Mouse (Mus musculus) midbrain, postnatal 0 days (tissue): ENCODE data around the gene Gm44511. TPM values are rescaled to one million over a fixed set of nuclear protein-coding genes. Genes with fewer than 3 reads are reported as not detected.

Source experiments
- ATAC-seq: fragments of 200-750 bp; cut with Nextera tagmentation; 2 replicates; pipeline ENCODE4 v1.8.0; 2017; ENCODE audit warnings: moderate number of reproducible peaks, mild to moderate bottlenecking, moderate TSS enrichment, moderate library complexity; ENCODE audit not compliant: low FRiP score
- DNase-seq: peaks from one replicate; pipeline ENCODE4 v3.0.0-alpha.2; 2015; ENCODE audit warnings: low spot score
- H3K27ac ChIP-seq: fragments of 300-500 bp; sonication (generic); 2 replicates; pipeline ENCODE4 v1.5.1; 2014; ENCODE audit warnings: low read depth, mild to moderate bottlenecking, low read length, mixed read lengths
- H3K27me3 ChIP-seq: fragments of 300-500 bp; sonication (generic); 2 replicates; pipeline ENCODE4 v1.6.1; 2014; ENCODE audit warnings: low read length, control low read depth, mixed read lengths; ENCODE audit not compliant: insufficient read depth
- H3K36me3 ChIP-seq: fragments of 300-500 bp; sonication (generic); 2 replicates; pipeline ENCODE4 v1.6.1; 2014; ENCODE audit warnings: low read length, control low read depth, mixed read lengths; ENCODE audit not compliant: insufficient read depth
- H3K4me1 ChIP-seq: fragments of 300-500 bp; sonication (generic); 2 replicates; pipeline ENCODE4 v1.6.1; 2014; ENCODE audit warnings: mild to moderate bottlenecking, control low read depth, antibody characterized with exemption, low read length, mixed read lengths; ENCODE audit not compliant: insufficient read depth
- H3K4me2 ChIP-seq: fragments of 300-500 bp; sonication (generic); 2 replicates; pipeline ENCODE4 v1.6.1; 2014; ENCODE audit warnings: low read depth, mild to moderate bottlenecking, low read length, mixed read lengths; ENCODE audit not compliant: poor library complexity, severe bottlenecking
- H3K4me3 ChIP-seq: fragments of 300-500 bp; sonication (generic); 2 replicates; pipeline ENCODE4 v1.5.1; 2014; ENCODE audit warnings: low read depth, mild to moderate bottlenecking, low read length, moderate library complexity
- H3K9ac ChIP-seq: fragments of 300-500 bp; sonication (generic); replicated peaks from 2 replicates; pipeline ENCODE4 v1.6.1; 2014; ENCODE audit warnings: mild to moderate bottlenecking, low read length, moderate library complexity, mixed read lengths; ENCODE audit not compliant: poor library complexity, severe bottlenecking
- H3K9me3 ChIP-seq: fragments of 300-500 bp; sonication (generic); 2 replicates; pipeline ENCODE4 v1.6.1; 2016; ENCODE audit warnings: low read length, control low read depth
- CTCF ChIP-seq: IDR thresholded peaks from 2 replicates; pipeline ENCODE4 v1.5.1; 2016; ENCODE audit warnings: antibody characterized with exemption, mild to moderate bottlenecking
- WGBS: fragments of 180-500 bp; shearing (Covaris S2); extraction: QIAGEN DNeasy Blood & Tissue Kit; methylation state at CpG from one replicate; pipeline ENCODE4 v1.1.7; 2014; 5-methylcytosine and 5-hydroxymethylcytosine counted together
- polyA plus RNA-seq: library from polyadenylated mRNA; unstranded; fragments of >200 nt; fragmentation: Nextera tagmentation; extraction: Ambion mirVana; gene quantifications from 2 replicates; pipeline ENCODE4 v1.2.1, GENCODE M21; 2015
- total RNA-seq: library from RNA; depleted of rRNA; stranded (reverse); fragments of >200 nt; gene quantifications from 2 replicates; pipeline ENCODE4 v1.2.3, GENCODE M21; 2014

Gene Gm44511
- total and polyA plus RNA-seq, 2 experiments from 2014 or later = not detected

DNA sequence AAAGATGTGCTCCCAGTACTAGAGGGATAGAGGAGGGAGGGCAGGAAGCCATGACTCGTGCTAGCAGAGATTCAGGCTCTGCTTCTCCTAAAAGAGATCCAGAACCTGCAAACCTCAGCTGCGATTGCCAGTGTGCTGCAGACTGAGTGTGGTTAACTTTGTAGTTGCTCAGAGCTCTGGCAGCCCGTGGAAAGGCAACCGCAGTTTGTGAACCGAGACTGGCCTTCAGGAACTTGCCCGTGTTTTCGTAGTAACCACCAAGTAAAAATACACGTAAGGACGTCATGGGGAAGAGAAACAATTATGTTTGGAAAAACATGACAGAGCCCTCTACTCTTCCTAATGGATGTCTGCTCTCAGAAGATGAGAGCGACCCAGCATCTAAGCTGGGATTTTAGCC is 6.9 kb upstream of the Gm44511 start:
- ATAC-seq = no peak
- TF ChIP-seq CTCF = no peak
- Histone ChIP-seq H3K9ac (no peak overlapping the region), H3K27ac (no peak overlapping the region), H3K4me2 (no peak overlapping the region), H3K9me3 (no peaks in the 10 kb centered on the region), H3K4me1 (no peaks in the 10 kb centered on the region), H3K4me3 (no peak overlapping the region), H3K27me3 (no peaks in the 10 kb centered on the region), H3K36me3 (no peaks in the 10 kb centered on the region)
- 83% methylated on average over 10 of the region's 10 CpGs for WGBS
- no peak for DNase-seq

DNA sequence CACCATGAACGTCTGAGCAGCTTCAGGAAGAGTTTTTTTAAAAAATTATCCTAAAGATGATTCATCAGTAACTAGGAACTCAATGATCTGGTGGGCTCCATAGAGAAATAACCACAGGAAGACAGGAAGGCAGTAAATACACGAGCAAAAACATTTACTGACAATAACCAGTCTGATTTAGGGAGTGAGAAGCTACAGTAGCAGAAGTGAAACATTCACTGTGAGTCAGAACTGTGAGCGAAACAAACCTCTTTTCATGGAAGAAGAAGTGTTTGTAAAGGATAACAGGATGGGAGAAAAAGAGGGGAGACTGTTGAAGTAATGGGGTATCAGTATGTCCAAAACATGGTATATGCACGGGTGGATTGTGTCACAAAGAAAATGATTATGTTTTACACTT is 3.7 kb upstream of the Gm44511 start:
- DNase-seq (no peak), ATAC-seq (no peak)
- Histone ChIP-seq H3K9ac (no peak overlapping the region), H3K27me3 (no peaks in the 10 kb centered on the region), H3K4me2 (no peak overlapping the region), H3K27ac (no peak overlapping the region), H3K36me3 (no peaks in the 10 kb centered on the region), H3K4me1 (no peaks in the 10 kb centered on the region), H3K4me3 (no peak overlapping the region), H3K9me3 (no peaks in the 10 kb centered on the region)
- TF ChIP-seq CTCF = no peak
- WGBS = 70% methylated on average over 4 of the region's 4 CpGs

DNA sequence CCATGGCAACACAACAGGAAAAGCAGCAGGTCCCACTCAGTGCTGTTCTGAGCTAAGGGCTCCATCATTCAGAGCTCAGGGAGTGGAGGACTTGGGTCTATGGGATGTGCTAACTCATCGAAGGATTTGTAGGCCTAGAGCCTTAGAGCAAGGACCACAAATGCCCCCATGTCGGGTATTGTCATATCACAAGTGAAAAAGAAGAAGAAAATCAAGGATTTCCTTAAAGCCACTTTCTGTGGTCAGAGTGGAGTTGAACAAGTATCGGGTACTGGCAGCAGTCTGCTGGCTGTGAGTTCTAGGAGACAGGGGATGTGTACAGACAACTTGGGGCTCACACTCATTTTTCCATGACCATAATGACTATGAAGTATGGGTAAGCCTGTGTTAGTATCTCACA is 666 bp upstream of the Gm44511 start:
- WGBS = 86% methylated on average over 3 of the region's 3 CpGs
- ATAC-seq (no peak), DNase-seq (no peak)
- H3K36me3 ChIP-seq = no peaks in the 10 kb centered on the region
- H3K27ac ChIP-seq = no peak overlapping the region
- no peak overlapping the region for H3K4me3 ChIP-seq
- H3K9me3 ChIP-seq = no peaks in the 10 kb centered on the region
- no peak for TF ChIP-seq CTCF
- no peaks in the 10 kb centered on the region for H3K27me3 ChIP-seq
- H3K4me2 ChIP-seq = no peak overlapping the region
- H3K4me1 ChIP-seq = no peaks in the 10 kb centered on the region
- H3K9ac ChIP-seq = no peak overlapping the region

DNA sequence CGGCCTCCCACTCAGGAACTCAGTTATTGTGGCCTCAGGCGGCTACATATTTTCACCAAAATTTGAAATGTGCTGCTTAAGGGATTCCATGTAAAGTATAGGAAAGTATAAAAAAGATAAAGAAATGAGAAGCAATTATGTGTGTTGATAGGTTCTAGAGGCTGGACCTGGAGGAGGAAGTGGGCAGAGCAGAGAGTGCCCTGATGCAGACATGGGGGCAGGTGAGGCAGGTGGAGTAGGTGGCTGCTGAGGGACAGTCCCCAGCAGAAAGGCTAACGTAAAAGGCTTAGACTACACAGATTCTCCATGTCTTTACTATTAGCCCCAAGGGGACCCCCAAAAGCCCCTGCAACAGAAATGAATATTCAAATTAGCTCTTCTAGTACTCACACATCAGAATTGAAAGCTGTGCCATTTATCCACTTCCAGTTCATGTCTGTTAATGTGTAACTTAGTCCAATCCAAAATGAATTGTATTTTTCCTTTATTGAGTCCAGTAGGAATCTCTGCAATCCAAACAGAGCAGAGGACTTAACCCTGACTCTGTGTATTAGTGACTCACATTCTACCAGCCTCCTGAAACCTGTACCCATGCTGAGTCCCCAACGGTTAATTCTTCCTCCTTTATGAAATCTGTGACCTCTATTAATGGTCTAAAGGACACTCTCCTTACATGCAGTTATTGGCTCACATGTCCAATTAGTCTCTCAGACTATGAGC is 7.9 kb downstream of the Gm44511 start:
- H3K9me3 ChIP-seq = no peaks in the 10 kb centered on the region
- 75% methylated on average over 4 of the region's 4 CpGs for WGBS
- no peak for ATAC-seq

DNA sequence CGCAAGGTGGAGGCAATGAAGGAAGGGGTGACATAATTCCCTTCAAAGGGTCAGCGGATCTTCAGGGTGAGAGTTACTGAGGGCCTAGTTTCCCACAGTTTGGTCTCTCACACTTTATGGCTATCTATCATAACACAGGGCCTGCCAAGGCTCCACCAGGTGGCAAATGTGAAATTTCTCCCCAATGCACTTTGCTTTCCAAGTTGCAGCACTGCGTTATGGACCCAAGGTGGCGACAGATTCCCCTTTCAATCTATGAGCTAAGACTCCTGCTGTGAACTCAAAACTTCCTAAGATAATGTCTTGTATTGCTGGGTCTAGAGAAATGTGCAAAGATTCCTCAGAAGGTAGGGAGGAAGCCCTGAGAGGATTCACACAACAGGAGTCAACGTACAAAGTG is 17.6 kb downstream of the Gm44511 start:
- H3K9me3 ChIP-seq = no peaks in the 10 kb centered on the region
- no peaks in the 10 kb centered on the region for H3K36me3 ChIP-seq
- no peak for ATAC-seq
- no peak overlapping the region for H3K4me3 ChIP-seq
- peak; percentile 82 for TF ChIP-seq CTCF
- H3K9ac ChIP-seq = no peak overlapping the region
- DNase-seq = peak; percentile 73
- 86% methylated on average over 5 of the region's 5 CpGs for WGBS
- H3K27ac ChIP-seq = no peak overlapping the region
- H3K4me2 ChIP-seq = no peak overlapping the region
- H3K4me1 ChIP-seq = no peaks in the 10 kb centered on the region
- no peaks in the 10 kb centered on the region for H3K27me3 ChIP-seq

More for the DNA sequence above, 7.9 kb downstream of the Gm44511 start:
- Histone ChIP-seq H3K36me3 (no peaks in the 10 kb centered on the region), H3K4me2 (no peak overlapping the region), H3K27me3 (no peaks in the 10 kb centered on the region), H3K27ac (no peak overlapping the region), H3K4me1 (no peaks in the 10 kb centered on the region), H3K4me3 (no peak overlapping the region), H3K9ac (no peak overlapping the region)
- TF ChIP-seq CTCF = no peak
- DNase-seq = no peak

DNA sequence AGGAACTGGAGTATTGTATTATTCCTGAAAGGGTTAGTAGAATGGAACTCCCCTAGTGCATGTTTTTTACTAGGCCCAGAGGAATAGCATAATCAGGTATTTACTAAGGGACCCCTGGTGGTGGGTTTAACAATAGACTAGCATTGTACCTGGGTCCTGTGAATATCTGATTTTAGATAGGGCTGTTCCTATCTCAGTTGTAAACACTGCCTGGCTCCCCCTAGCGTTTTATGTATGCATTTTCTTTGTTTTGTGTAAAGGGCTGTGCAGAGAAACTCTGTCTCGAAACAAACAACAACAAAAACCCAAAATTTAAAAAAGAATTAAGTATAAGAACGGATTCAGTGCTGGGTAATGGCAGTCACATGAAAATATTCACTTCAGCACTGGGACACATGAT is 19.1 kb downstream of the Gm44511 start:
- ATAC-seq (no peak), DNase-seq (peak; percentile 55)
- WGBS = 67% methylated on average over 3 of the region's 3 CpGs
- TF ChIP-seq CTCF = peak; percentile 60
- H3K27me3 ChIP-seq = no peaks in the 10 kb centered on the region
- H3K27ac ChIP-seq = no peak overlapping the region
- H3K4me2 ChIP-seq = no peak overlapping the region
- no peak overlapping the region for H3K9ac ChIP-seq
- no peaks in the 10 kb centered on the region for H3K4me1 ChIP-seq
- H3K4me3 ChIP-seq = no peak overlapping the region
- no peaks in the 10 kb centered on the region for H3K9me3 ChIP-seq
- H3K36me3 ChIP-seq = no peaks in the 10 kb centered on the region
